Mouse (Mus musculus) ES-Bruce4 (cell line): ENCODE results near the gene Foxp1.

ENCODE experiments used
- CTCF ChIP-seq: IDR thresholded peaks from one replicate; pipeline ENCODE4 v1.8.1; 2011; ENCODE audit warnings: low read depth, low read length
- POLR2A ChIP-seq: IDR thresholded peaks from one replicate; pipeline ENCODE4 v1.8.1; 2011; ENCODE audit warnings: low read length; ENCODE audit not compliant: insufficient read depth

DNA sequence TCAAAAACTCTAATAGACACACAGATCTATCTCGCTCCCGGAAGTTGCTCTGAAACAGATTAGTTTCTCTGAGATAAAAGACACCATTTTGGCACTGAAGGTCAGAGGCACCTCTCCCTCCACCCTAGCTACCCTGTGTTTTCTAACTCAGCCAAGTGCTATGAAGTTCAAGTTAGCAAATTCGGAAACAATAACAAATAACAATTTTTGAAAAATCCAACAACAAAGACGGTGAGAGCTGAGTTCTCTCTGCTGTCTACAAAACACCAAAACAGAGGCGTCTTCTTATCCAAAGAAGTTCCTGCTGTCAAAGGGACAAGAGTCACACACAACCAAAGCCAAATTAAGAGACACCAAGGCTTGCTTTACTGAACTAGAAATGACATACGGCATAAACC lies 349.9 kb downstream of the Foxp1 start:
- no peak for TF ChIP-seq POLR2A
- TF ChIP-seq CTCF, result no peak
